Mouse (Mus musculus) olfactory bulb, adult 2 months (tissue): ENCODE data around the gene Spns2.

Experiments used
- CTCF ChIP-seq: fragments of 200-500 bp; IDR thresholded peaks from 2 replicates; pipeline ENCODE4 v1.5.1; 2012; ENCODE audit warnings: low read depth, mild to moderate bottlenecking, low read length, moderate library complexity; ENCODE audit not compliant: insufficient read depth
- POLR2A ChIP-seq: fragments of 200-500 bp; IDR thresholded peaks from 2 replicates; pipeline ENCODE4 v1.6.1; 2012; ENCODE audit warnings: mild to moderate bottlenecking, low read depth, low read length, moderate library complexity; ENCODE audit not compliant: insufficient read depth

DNA sequence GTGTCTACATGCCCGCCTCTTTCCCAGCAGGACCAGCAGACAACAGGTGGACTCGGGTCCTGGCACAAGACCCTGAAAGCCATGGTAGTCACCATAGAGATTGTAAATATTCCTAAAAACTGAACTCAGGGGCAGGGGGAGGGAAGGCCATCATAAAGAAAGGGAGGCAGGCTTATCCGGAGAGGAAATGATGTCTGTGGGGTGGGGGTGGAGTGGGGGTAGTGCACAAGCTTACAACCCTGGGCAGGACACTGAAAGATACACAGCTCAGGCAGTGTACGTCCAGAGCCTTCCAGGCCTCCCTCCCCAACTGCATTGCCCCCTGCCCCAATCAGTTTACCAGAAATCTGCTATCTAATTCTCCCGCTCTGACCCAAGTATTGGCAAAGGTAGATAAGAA lies 2.5 kb downstream of the Spns2 start:
- no peak for TF ChIP-seq CTCF
- TF ChIP-seq POLR2A = no peak
